Mouse (Mus musculus) liver, embryonic 16.5 days (tissue): ENCODE measurements around the gene C2cd5. TPM values are rescaled to one million over a fixed set of nuclear protein-coding genes. Genes with fewer than 3 reads are reported as not detected.

ENCODE experiments used
- ATAC-seq: fragments of 200-750 bp; cut with Nextera tagmentation; 2 replicates; pipeline ENCODE4 v1.8.0; 2017; ENCODE audit warnings: low read depth, mild to moderate bottlenecking, moderate number of reproducible peaks, moderate library complexity
- H3K27ac ChIP-seq: fragments of 300-500 bp; sonication (generic); 2 replicates; pipeline ENCODE4 v1.5.1; 2014; ENCODE audit warnings: mild to moderate bottlenecking, low read length
- H3K27me3 ChIP-seq: fragments of 300-500 bp; sonication (generic); 2 replicates; pipeline ENCODE4 v1.6.1; 2014; ENCODE audit warnings: low read depth, low read length, mixed read lengths; ENCODE audit not compliant: control insufficient read depth, insufficient read depth
- H3K36me3 ChIP-seq: fragments of 300-500 bp; sonication (generic); 2 replicates; pipeline ENCODE4 v1.6.1; 2014; ENCODE audit warnings: mild to moderate bottlenecking; ENCODE audit not compliant: control insufficient read depth, insufficient read depth
- H3K4me1 ChIP-seq: fragments of 300-500 bp; sonication (generic); 2 replicates; pipeline ENCODE4 v1.6.1; 2014; ENCODE audit warnings: low read depth, low read length, mixed read lengths; ENCODE audit not compliant: control insufficient read depth
- H3K4me2 ChIP-seq: fragments of 300-500 bp; sonication (generic); 2 replicates; pipeline ENCODE4 v1.6.1; 2014; ENCODE audit warnings: low read depth, low read length, mixed read lengths
- H3K4me3 ChIP-seq: fragments of 300-500 bp; sonication (generic); 2 replicates; pipeline ENCODE4 v1.5.1; 2014; ENCODE audit warnings: low read depth, mild to moderate bottlenecking, low read length
- H3K9ac ChIP-seq: fragments of 300-500 bp; sonication (generic); 2 replicates; pipeline ENCODE4 v1.6.1; 2014; ENCODE audit warnings: low read depth, low read length
- H3K9me3 ChIP-seq: fragments of 300-500 bp; sonication (generic); replicated peaks from 2 replicates; pipeline ENCODE4 v1.6.1; 2016; ENCODE audit warnings: low read length; ENCODE audit not compliant: control insufficient read depth
- WGBS: fragments of 180-500 bp; shearing (Covaris S2); extraction: QIAGEN DNeasy Blood & Tissue Kit; methylation state at CpG from one replicate; pipeline ENCODE4 v1.1.7; 2014; ENCODE audit not compliant: insufficient replicate concordance; 5-methylcytosine and 5-hydroxymethylcytosine counted together
- polyA plus RNA-seq: library from polyadenylated mRNA; unstranded; fragments of >200 nt; fragmentation: Nextera tagmentation; extraction: Ambion mirVana; gene quantifications from 2 replicates; pipeline ENCODE4 v1.2.1, GENCODE M21; 2015

Gene C2cd5
- polyA plus RNA-seq, 1 experiment from 2014 or later: 18.5 TPM

DNA sequence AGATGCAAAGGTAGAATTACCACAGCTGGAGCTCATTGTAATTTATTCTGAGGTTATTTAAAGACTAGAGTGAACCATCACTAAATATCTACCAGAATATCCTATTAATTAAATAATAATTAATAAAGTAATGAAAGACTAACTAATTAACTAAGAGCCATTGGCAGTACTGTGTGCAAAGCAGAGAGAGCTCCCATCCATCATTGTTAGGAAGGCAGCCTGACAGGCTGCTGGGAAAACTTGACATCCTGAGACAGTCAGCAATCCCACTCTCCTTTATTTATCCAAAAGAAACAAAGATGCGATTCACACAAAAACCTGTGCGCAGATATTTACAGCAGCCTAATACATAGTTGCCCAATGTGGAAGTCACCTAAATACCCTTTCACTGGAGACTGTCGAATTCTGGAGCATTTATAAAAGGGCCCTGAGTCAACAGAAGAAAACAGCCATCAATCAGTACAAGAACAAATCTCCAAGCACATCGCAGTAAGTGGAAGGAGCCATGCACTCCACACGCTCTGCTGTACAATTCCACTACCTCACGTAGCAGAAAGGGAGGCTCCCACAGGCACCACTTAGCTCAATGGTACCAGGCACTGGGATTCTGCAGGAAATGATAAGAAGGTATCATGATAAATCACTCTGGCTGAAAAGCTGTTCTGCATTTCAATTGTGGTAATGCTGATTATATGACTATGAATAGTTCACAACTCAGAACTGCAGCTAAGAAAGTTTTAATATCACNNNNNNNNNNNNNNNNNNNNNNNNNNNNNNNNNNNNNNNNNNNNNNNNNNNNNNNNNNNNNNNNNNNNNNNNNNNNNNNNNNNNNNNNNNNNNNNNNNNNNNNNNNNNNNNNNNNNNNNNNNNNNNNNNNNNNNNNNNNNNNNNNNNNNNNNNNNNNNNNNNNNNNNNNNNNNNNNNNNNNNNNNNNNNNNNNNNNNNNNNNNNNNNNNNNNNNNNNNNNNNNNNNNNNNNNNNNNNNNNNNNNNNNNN, 120.0 kb downstream of the C2cd5 start:
- Histone ChIP-seq H3K27me3 (no peaks in the 10 kb centered on the region), H3K9ac (no peak overlapping the region), H3K4me1 (no peaks in the 10 kb centered on the region), H3K36me3 (no peaks in the 10 kb centered on the region), H3K4me2 (no peak overlapping the region), H3K4me3 (no peak overlapping the region), H3K27ac (no peak overlapping the region), H3K9me3 (no peaks in the 10 kb centered on the region)
- whole genome bisulfite sequencing: 36% methylated on average over 6 of the region's 6 CpGs
- ATAC-seq: no peak

- ATAC-seq: no peak
- Histone ChIP-seq H3K4me3 (no peak overlapping the region), H3K9me3 (no peaks in the 10 kb centered on the region), H3K4me1 (no peaks in the 10 kb centered on the region), H3K36me3 (no peaks in the 10 kb centered on the region), H3K4me2 (no peak overlapping the region), H3K27me3 (no peaks in the 10 kb centered on the region), H3K27ac (no peak overlapping the region), H3K9ac (no peak overlapping the region)
- WGBS: 35% methylated on average over 1 of the region's 1 CpGs
These were observed 122.7 kb downstream of the C2cd5 start for GRCm38 (mm10) chr6:142977221-142977620.

- WGBS: 71% methylated on average over 7 of the region's 7 CpGs
- no peak for ATAC-seq
- no peaks in the 10 kb centered on the region for H3K36me3 ChIP-seq
- H3K27ac ChIP-seq: no peak overlapping the region
- no peaks in the 10 kb centered on the region for H3K27me3 ChIP-seq
- no peak overlapping the region for H3K9ac ChIP-seq
- no peak overlapping the region for H3K4me2 ChIP-seq
- H3K4me1 ChIP-seq: no peaks in the 10 kb centered on the region
- H3K4me3 ChIP-seq: no peak overlapping the region
- H3K9me3 ChIP-seq: no peaks in the 10 kb centered on the region
These were observed 126.7 kb downstream of the C2cd5 start for GRCm38 (mm10) chr6:142973289-142973688.

DNA sequence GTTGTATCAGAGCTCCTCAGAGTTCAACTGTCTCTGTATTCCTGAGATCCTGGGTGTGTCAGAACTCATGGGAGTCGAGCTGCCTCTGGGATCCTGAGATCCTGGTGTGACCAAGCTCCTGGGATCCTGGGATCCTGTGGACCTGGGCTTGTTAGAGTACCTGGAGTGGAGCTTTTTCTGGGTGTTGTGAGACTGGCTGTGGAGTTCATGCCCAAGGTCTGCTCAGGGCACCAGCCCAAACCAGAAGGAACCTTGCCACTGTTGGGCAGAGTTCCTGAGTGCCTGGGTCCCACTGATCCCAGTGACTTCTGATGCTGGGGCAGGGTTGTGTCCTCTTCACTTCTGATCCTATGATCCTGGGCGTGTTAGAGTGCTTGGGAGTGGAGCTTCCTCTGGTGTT, 127.7 kb downstream of the C2cd5 start:
- no peak overlapping the region for H3K4me2 ChIP-seq
- H3K4me1 ChIP-seq: no peaks in the 10 kb centered on the region
- no peak overlapping the region for H3K4me3 ChIP-seq
- no peak for ATAC-seq
- H3K9ac ChIP-seq: no peak overlapping the region
- H3K9me3 ChIP-seq: no peaks in the 10 kb centered on the region
- no peaks in the 10 kb centered on the region for H3K36me3 ChIP-seq
- WGBS: 32% methylated on average over 2 of the region's 2 CpGs
- H3K27ac ChIP-seq: no peak overlapping the region
- H3K27me3 ChIP-seq: no peaks in the 10 kb centered on the region

- no peak overlapping the region for H3K9ac ChIP-seq
- 80% methylated on average over 1 of the region's 1 CpGs for WGBS
- no peaks in the 10 kb centered on the region; the same call in 1 of the 2 replicates for H3K4me1 ChIP-seq
- no peak overlapping the region for H3K27ac ChIP-seq
- no peaks in the 10 kb centered on the region for H3K36me3 ChIP-seq
- no peak for ATAC-seq
- H3K9me3 ChIP-seq: no peaks in the 10 kb centered on the region
- peaks cover 28% of the 10 kb centered on the region for H3K27me3 ChIP-seq
- H3K4me2 ChIP-seq: no peak overlapping the region
- H3K4me3 ChIP-seq: no peak overlapping the region
These were observed 132.5 kb downstream of the C2cd5 start for GRCm38 (mm10) chr6:142967407-142967806.

- Histone ChIP-seq H3K4me2 (peak overlapping the region; percentile 62), H3K27ac (no peak overlapping the region), H3K36me3 (no peaks in the 10 kb centered on the region), H3K9ac (no peak overlapping the region), H3K4me3 (peak overlapping the region; percentile 48), H3K9me3 (no peaks in the 10 kb centered on the region), H3K27me3 (peaks cover 31% of the 10 kb centered on the region), H3K4me1 (no peaks in the 10 kb centered on the region; the same call in 1 of the 2 replicates)
- WGBS: under 1% methylated on average over 39 of the region's 39 CpGs
- ATAC-seq: peak; percentile 76
These were observed 135.2 kb downstream of the C2cd5 start for GRCm38 (mm10) chr6:142964531-142965385.

GRCm38 (mm10) chr6:142964076-142964530, 135.8 kb downstream of the C2cd5 start, which contains the start of gene St8sia1:
TSS of gene St8sia1 (minus strand) at chr6:142964452.
- H3K9ac ChIP-seq: no peak within 1 kb of the TSS
- no peaks in the 10 kb centered on the region; the same call in 1 of the 2 replicates for H3K4me1 ChIP-seq
- peak within 1 kb of the TSS; percentile 62 for H3K4me2 ChIP-seq
- ATAC-seq: no peak
- H3K27me3 ChIP-seq: peaks cover 31% of the 10 kb centered on the region
- no peaks in the 10 kb centered on the region for H3K36me3 ChIP-seq
- no peaks in the 10 kb centered on the region for H3K9me3 ChIP-seq
- peak within 1 kb of the TSS; percentile 48 for H3K4me3 ChIP-seq
- under 1% methylated on average over 45 of the region's 45 CpGs for WGBS
- no peak within 1 kb of the TSS for H3K27ac ChIP-seq

- WGBS: 17% methylated on average over 30 of the region's 30 CpGs
- H3K4me2 ChIP-seq: peak overlapping the region; percentile 62
- H3K4me1 ChIP-seq: no peaks in the 10 kb centered on the region; the same call in 1 of the 2 replicates
- no peak overlapping the region for H3K9ac ChIP-seq
- H3K27me3 ChIP-seq: peaks cover 31% of the 10 kb centered on the region
- ATAC-seq: no peak
- peak overlapping the region; percentile 48 for H3K4me3 ChIP-seq
- H3K36me3 ChIP-seq: no peaks in the 10 kb centered on the region
- no peak overlapping the region for H3K27ac ChIP-seq
- H3K9me3 ChIP-seq: no peaks in the 10 kb centered on the region
These were observed 136.4 kb downstream of the C2cd5 start for GRCm38 (mm10) chr6:142963480-142964075.
